Mouse (Mus musculus) ES-E14 (cell line): ENCODE data around the gene Utp15. TPM values are rescaled to one million over a fixed set of nuclear protein-coding genes. Genes with fewer than 3 reads are reported as not detected.
A peak's percentile ranks its signal among the peaks of the same experiment; 100 is the strongest.

Experiments
- DNase-seq: peaks from one replicate; pipeline ENCODE4 v3.0.0-alpha.2; 2013; ENCODE audit warnings: low read depth, low spot score
- H3K27ac ChIP-seq: 2 replicates; pipeline ENCODE4 v1.5.1; 2012; ENCODE audit warnings: low read depth, mild to moderate bottlenecking, low read length, moderate library complexity, mixed read lengths; ENCODE audit not compliant: poor library complexity, insufficient read depth, severe bottlenecking
- H3K36me3 ChIP-seq: 2 replicates; pipeline ENCODE4 v1.6.1; 2012; ENCODE audit warnings: mild to moderate bottlenecking, low read length, moderate library complexity, mixed read lengths; ENCODE audit not compliant: control insufficient read depth, poor library complexity, insufficient read depth, severe bottlenecking
- H3K4me1 ChIP-seq, 2 experiments: fragments of 150-350 bp in 1 of 2; sonication (generic) in 1 of 2; 2 replicates each; pipeline ENCODE4 v1.6.1; 2012; ENCODE audit warnings: low read length in 2 of 2, mild to moderate bottlenecking in 1 of 2, mixed read lengths in 1 of 2; ENCODE audit not compliant: control insufficient read depth in 2 of 2, insufficient read depth in 2 of 2, poor library complexity in 1 of 2
- H3K4me3 ChIP-seq, 2 experiments: fragments of 150-350 bp in 1 of 2; sonication (generic) in 1 of 2; 2 replicates each; pipeline ENCODE4 v1.5.1; 2012; ENCODE audit warnings: low read length in 2 of 2, low read depth in 1 of 2, mild to moderate bottlenecking in 1 of 2, mixed read lengths in 1 of 2; ENCODE audit not compliant: insufficient read depth in 1 of 2, poor library complexity in 1 of 2, severe bottlenecking in 1 of 2
- H3K9ac ChIP-seq: 2 replicates; pipeline ENCODE4 v1.6.1; 2012; ENCODE audit warnings: low read depth, mild to moderate bottlenecking, low read length, mixed read lengths; ENCODE audit not compliant: poor library complexity, insufficient read depth, severe bottlenecking
- H3K9me3 ChIP-seq: fragments of 150-350 bp; sonication (generic); 2 replicates; pipeline ENCODE4 v1.6.1; 2012; ENCODE audit warnings: low read depth, mild to moderate bottlenecking, low read length; ENCODE audit not compliant: control insufficient read depth, insufficient read depth
- CHD2 ChIP-seq: IDR thresholded peaks from 2 replicates; pipeline ENCODE4 v1.6.1; 2014; ENCODE audit warnings: mild to moderate bottlenecking, low read depth, low read length, inconsistent platforms
- HCFC1 ChIP-seq: IDR thresholded peaks from 2 replicates; pipeline ENCODE4 v1.6.1; 2012; ENCODE audit warnings: low read length, inconsistent platforms, borderline replicate concordance; ENCODE audit not compliant: insufficient read depth
- MAFK ChIP-seq: IDR thresholded peaks from 2 replicates; pipeline ENCODE4 v1.6.1; 2014; ENCODE audit warnings: mild to moderate bottlenecking, low read depth, low read length, inconsistent platforms; ENCODE audit not compliant: insufficient read depth
- ZC3H11A ChIP-seq: IDR thresholded peaks from 2 replicates; pipeline ENCODE4 v1.6.1; 2012; ENCODE audit warnings: low read depth, mild to moderate bottlenecking, inconsistent platforms, low read length, borderline replicate concordance
- ZNF384 ChIP-seq: IDR thresholded peaks from 2 replicates; pipeline ENCODE4 v1.6.1; 2012; ENCODE audit warnings: low read depth, low read length, inconsistent platforms
- in situ Hi-C, 2 experiments: fragments of 600-800 bp; cut with MboI; formaldehyde crosslinking; loops; one replicate each; pipeline ENCODE4 v1.15.1; 2025; ENCODE audit warnings: low sequenced_read_pairs in 2 of 2, inconsistent platforms in 1 of 2; ENCODE audit not compliant: unreplicated experiment in 2 of 2
- total RNA-seq: library from RNA; depleted of rRNA; stranded (reverse); fragments of 300-350 nt; gene quantifications from 2 replicates; pipeline ENCODE4 v1.2.3, GENCODE M21; 2012

Utp15 gene
- total RNA-seq, 1 experiment = 38.9 TPM

GRCm38 (mm10) chr13:98297883-98298482 is 35.1 kb upstream of the Utp15 start:
- no peak overlapping the region for H3K9ac ChIP-seq
- TF ChIP-seq MAFK (no peak), HCFC1 (no peak), CHD2 (peak; percentile 75), ZC3H11A (peak; percentile 14; the same call in 1 of the 2 replicates), ZNF384 (peak; percentile 33; the same call in 1 of the 2 replicates)
- in situ Hi-C loops = no loop called here
- peaks cover 0 to 13% of the 10 kb centered on the region in 2 experiments; a peak in 1 of 4 replicates for H3K4me1 ChIP-seq
- DNase-seq = no peak
- H3K36me3 ChIP-seq = no peaks in the 10 kb centered on the region
- H3K27ac ChIP-seq = no peak overlapping the region
- H3K9me3 ChIP-seq = no peaks in the 10 kb centered on the region
- no peak overlapping the region for H3K4me3 ChIP-seq

DNA sequence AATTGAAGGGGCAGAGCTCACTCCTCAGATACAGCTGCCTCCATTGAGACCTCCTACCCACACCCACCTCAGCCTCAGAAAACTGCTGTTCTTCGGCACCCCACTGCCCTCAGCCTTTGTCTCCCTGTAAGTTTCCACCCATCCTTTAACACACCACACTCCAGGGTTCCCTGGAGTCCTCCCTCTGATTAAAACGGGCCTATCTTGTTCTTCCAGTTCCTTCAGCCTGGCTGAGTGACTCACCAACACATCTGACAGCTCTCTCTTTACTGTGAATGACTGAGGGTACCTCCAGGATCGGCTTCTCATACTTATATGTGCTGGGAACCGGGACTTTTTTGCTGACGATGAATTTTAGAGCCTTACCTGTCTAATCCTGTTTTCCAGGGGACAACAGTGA is 33.2 kb upstream of the Utp15 start:
- Histone ChIP-seq H3K36me3 (no peaks in the 10 kb centered on the region), H3K9ac (no peak overlapping the region), H3K9me3 (no peaks in the 10 kb centered on the region), H3K4me1 (peaks cover 0 to 13% of the 10 kb centered on the region in 2 experiments; a peak in 1 of 4 replicates), H3K4me3 (no peak overlapping the region), H3K27ac (no peak overlapping the region)
- in situ Hi-C loops = no loop called here
- TF ChIP-seq CHD2 (no peak), MAFK (peak; percentile 67)
- DNase-seq = no peak

- no peak for TF ChIP-seq MAFK
- Histone ChIP-seq H3K4me1 (peaks cover 0 to 10% of the 10 kb centered on the region in 2 experiments; a peak in 1 of 4 replicates), H3K4me3 (no peak overlapping the region), H3K9me3 (no peaks in the 10 kb centered on the region), H3K9ac (no peak overlapping the region), H3K27ac (no peak overlapping the region), H3K36me3 (no peaks in the 10 kb centered on the region)
- in situ Hi-C loops = no loop called here
- DNase-seq = no peak
These were observed 28.9 kb upstream of the Utp15 start for GRCm38 (mm10) chr13:98291712-98292111.

DNA sequence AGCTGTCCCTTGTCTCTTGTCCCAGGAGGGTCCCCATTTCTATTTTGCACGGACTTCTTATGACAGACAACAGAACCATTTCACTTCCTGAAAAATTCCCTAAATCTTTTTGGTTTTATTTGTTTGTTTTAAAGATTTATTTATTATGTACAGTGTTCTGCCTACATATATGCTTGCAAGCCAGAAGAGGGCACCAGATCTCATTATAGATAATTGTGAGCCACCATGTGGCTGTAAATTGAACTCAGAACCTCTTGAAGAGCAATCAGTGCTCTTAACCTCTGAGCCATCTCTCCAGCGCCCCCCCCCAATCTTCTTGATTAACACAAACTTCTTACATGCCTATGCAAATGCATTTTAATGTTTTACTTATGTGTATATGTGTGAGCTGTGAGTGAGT is 27.9 kb upstream of the Utp15 start:
- no peaks in the 10 kb centered on the region for H3K9me3 ChIP-seq
- no peak overlapping the region for H3K27ac ChIP-seq
- H3K9ac ChIP-seq = no peak overlapping the region
- peaks cover 0 to 2% of the 10 kb centered on the region in 2 experiments; a peak in 1 of 4 replicates for H3K4me1 ChIP-seq
- no peaks in the 10 kb centered on the region for H3K36me3 ChIP-seq
- in situ Hi-C loops = no loop called here
- DNase-seq = no peak
- TF ChIP-seq CHD2 = no peak
- TF ChIP-seq MAFK = no peak
- TF ChIP-seq ZC3H11A = no peak
- no peak for TF ChIP-seq ZNF384
- no peak for TF ChIP-seq HCFC1
- no peak overlapping the region for H3K4me3 ChIP-seq

DNA sequence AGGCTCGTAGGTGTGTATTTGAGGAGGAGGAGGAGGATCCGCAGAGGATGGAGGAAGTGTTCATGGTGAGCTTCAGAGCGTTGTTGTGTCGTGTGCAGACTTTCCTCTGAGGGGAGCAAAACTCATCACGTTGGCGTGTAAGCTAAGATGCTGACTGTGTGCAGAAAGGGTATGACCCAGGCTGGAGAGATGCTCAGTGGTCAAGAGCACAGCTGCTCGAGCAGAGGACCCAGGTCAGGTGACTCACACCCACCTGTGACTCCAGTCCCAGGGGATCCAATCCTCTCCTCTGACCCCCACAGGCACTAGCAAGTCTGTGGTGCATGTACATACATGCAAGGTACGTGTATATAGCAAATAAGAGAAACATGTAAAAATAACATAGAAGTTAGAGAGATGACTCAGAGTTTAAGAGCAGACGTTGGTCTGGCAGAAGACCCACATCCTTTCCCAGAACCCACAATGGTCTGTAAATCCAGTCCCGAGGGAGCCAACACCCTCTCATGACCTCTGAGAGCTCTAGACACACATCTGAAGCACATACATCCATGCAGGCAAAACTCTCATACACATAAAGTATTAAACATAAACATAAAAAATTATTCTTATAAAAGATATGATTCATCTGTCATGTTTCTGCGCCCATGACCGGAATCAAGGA is 18.3 kb upstream of the Utp15 start:
- no peak for DNase-seq
- Histone ChIP-seq H3K27ac (no peak overlapping the region), H3K9me3 (no peaks in the 10 kb centered on the region), H3K36me3 (no peaks in the 10 kb centered on the region), H3K9ac (no peak overlapping the region), H3K4me3 (no peak overlapping the region), H3K4me1 (no peaks in the 10 kb centered on the region)
- TF ChIP-seq HCFC1 (no peak), ZC3H11A (no peak), CHD2 (no peak), MAFK (no peak), ZNF384 (no peak)
- in situ Hi-C loops = no loop called here
